Mouse (Mus musculus) liver, embryonic 11.5 days (tissue): ENCODE results near the gene Itm2b. TPM values are rescaled to one million over a fixed set of nuclear protein-coding genes. Genes with fewer than 3 reads are reported as not detected.

Experiments
- ATAC-seq: fragments of 200-750 bp; cut with Nextera tagmentation; replicated peaks from 2 replicates; pipeline ENCODE4 v1.8.0; 2017; ENCODE audit warnings: moderate number of reproducible peaks, mild to moderate bottlenecking, moderate TSS enrichment, moderate library complexity; ENCODE audit not compliant: low FRiP score
- DNase-seq: peaks from one replicate; pipeline ENCODE4 v3.0.0-alpha.2; 2017; ENCODE audit warnings: low spot score
- H3K27ac ChIP-seq: fragments of 300-500 bp; sonication (generic); 2 replicates; pipeline ENCODE4 v1.5.1; 2014; ENCODE audit warnings: mild to moderate bottlenecking, low read depth, low read length, control low read depth
- H3K27me3 ChIP-seq: fragments of 300-500 bp; sonication (generic); replicated peaks from 2 replicates; pipeline ENCODE4 v1.6.1; 2014; ENCODE audit warnings: low read length, mixed read lengths; ENCODE audit not compliant: control insufficient read depth, insufficient read depth
- H3K36me3 ChIP-seq: fragments of 300-500 bp; sonication (generic); 2 replicates; pipeline ENCODE4 v1.6.1; 2014; ENCODE audit warnings: mild to moderate bottlenecking, low read length, moderate library complexity, mixed read lengths; ENCODE audit not compliant: control insufficient read depth, insufficient read depth
- H3K4me1 ChIP-seq: fragments of 300-500 bp; sonication (generic); replicated peaks from 2 replicates; pipeline ENCODE4 v1.6.1; 2014; ENCODE audit warnings: low read length, mixed read lengths; ENCODE audit not compliant: control insufficient read depth, insufficient read depth
- H3K4me2 ChIP-seq: fragments of 300-500 bp; sonication (generic); 2 replicates; pipeline ENCODE4 v1.6.1; 2014; ENCODE audit warnings: mild to moderate bottlenecking, control low read depth, moderate library complexity
- H3K4me3 ChIP-seq: fragments of 300-500 bp; sonication (generic); 2 replicates; pipeline ENCODE4 v1.5.1; 2014; ENCODE audit warnings: low read depth, low read length, control low read depth
- H3K9ac ChIP-seq: fragments of 300-500 bp; sonication (generic); 2 replicates; pipeline ENCODE4 v1.6.1; 2014; ENCODE audit warnings: low read depth, low read length, control low read depth
- H3K9me3 ChIP-seq: fragments of 300-500 bp; sonication (generic); 2 replicates; pipeline ENCODE4 v1.6.1; 2016; ENCODE audit warnings: low read length, inconsistent platforms, mixed read lengths; ENCODE audit not compliant: control insufficient read depth
- WGBS: fragments of 180-500 bp; shearing (Covaris S2); extraction: QIAGEN DNeasy Blood & Tissue Kit; methylation state at CpG from one replicate; pipeline ENCODE4 v1.1.7; 2014; 5-methylcytosine and 5-hydroxymethylcytosine counted together
- polyA plus RNA-seq: library from polyadenylated mRNA; unstranded; fragments of >200 nt; fragmentation: Nextera tagmentation; extraction: Ambion mirVana; gene quantifications from 2 replicates; pipeline ENCODE4 v1.2.1, GENCODE M21; 2014

Gene Itm2b
- polyA plus RNA-seq, 1 experiment from 2014 or later = 516 TPM

- no peaks in the 10 kb centered on the region for H3K27me3 ChIP-seq
- H3K4me1 ChIP-seq = no peaks in the 10 kb centered on the region
- no peak overlapping the region for H3K9ac ChIP-seq
- no peak overlapping the region for H3K27ac ChIP-seq
- no peak overlapping the region for H3K4me2 ChIP-seq
- no peaks in the 10 kb centered on the region for H3K9me3 ChIP-seq
- H3K36me3 ChIP-seq = no peaks in the 10 kb centered on the region
- no peak for DNase-seq
- 20% methylated on average over 5 of the region's 5 CpGs for WGBS
- H3K4me3 ChIP-seq = no peak overlapping the region
- ATAC-seq = no peak
These were observed 35.2 kb upstream of the Itm2b start for GRCm38 (mm10) chr14:73420138-73420745.

GRCm38 (mm10) chr14:73416511-73416910 lies 31.4 kb upstream of the Itm2b start:
- Histone ChIP-seq H3K9me3 (no peaks in the 10 kb centered on the region), H3K4me3 (no peak overlapping the region), H3K4me2 (no peak overlapping the region), H3K27ac (no peak overlapping the region), H3K4me1 (no peaks in the 10 kb centered on the region), H3K27me3 (no peaks in the 10 kb centered on the region), H3K9ac (no peak overlapping the region), H3K36me3 (no peaks in the 10 kb centered on the region)
- 87% methylated on average over 5 of the region's 5 CpGs for WGBS
- no peak for DNase-seq
- ATAC-seq = no peak

- Histone ChIP-seq H3K27ac (no peak overlapping the region), H3K4me2 (no peak overlapping the region), H3K36me3 (no peaks in the 10 kb centered on the region), H3K27me3 (no peaks in the 10 kb centered on the region), H3K4me1 (no peaks in the 10 kb centered on the region), H3K4me3 (no peak overlapping the region), H3K9ac (no peak overlapping the region), H3K9me3 (no peaks in the 10 kb centered on the region)
- ATAC-seq (no peak), DNase-seq (no peak)
- WGBS = 63% methylated on average over 13 of the region's 13 CpGs
These were observed 30.4 kb upstream of the Itm2b start for GRCm38 (mm10) chr14:73415376-73416035.

- 60% methylated on average over 1 of the region's 1 CpGs for WGBS
- DNase-seq = no peak
- no peak for ATAC-seq
These were observed 26.6 kb upstream of the Itm2b start for GRCm38 (mm10) chr14:73411729-73412128.

GRCm38 (mm10) chr14:73410083-73410482 lies 25.0 kb upstream of the Itm2b start:
- WGBS = 76% methylated on average over 3 of the region's 3 CpGs

More at GRCm38 (mm10) chr14:73411729-73412128, 26.6 kb upstream of the Itm2b start:
- Histone ChIP-seq H3K27me3 (no peaks in the 10 kb centered on the region), H3K9ac (no peak overlapping the region), H3K4me1 (no peaks in the 10 kb centered on the region), H3K9me3 (no peaks in the 10 kb centered on the region), H3K4me2 (no peak overlapping the region), H3K4me3 (no peak overlapping the region), H3K27ac (no peak overlapping the region), H3K36me3 (no peaks in the 10 kb centered on the region)

GRCm38 (mm10) chr14:73408223-73408845 lies 23.2 kb upstream of the Itm2b start:
- H3K36me3 ChIP-seq = no peaks in the 10 kb centered on the region
- ATAC-seq = no peak

More at GRCm38 (mm10) chr14:73410083-73410482, 25.0 kb upstream of the Itm2b start:
- H3K4me1 ChIP-seq = no peaks in the 10 kb centered on the region
- H3K4me2 ChIP-seq = no peak overlapping the region
- no peaks in the 10 kb centered on the region for H3K27me3 ChIP-seq
- no peak overlapping the region for H3K4me3 ChIP-seq
- no peak for ATAC-seq
- H3K9me3 ChIP-seq = no peaks in the 10 kb centered on the region
- no peak overlapping the region for H3K27ac ChIP-seq
- DNase-seq = no peak
- H3K36me3 ChIP-seq = no peaks in the 10 kb centered on the region
- H3K9ac ChIP-seq = no peak overlapping the region

GRCm38 (mm10) chr14:73404016-73404415 lies 18.9 kb upstream of the Itm2b start:
- Histone ChIP-seq H3K4me2 (no peak overlapping the region), H3K4me3 (no peak overlapping the region), H3K36me3 (no peaks in the 10 kb centered on the region), H3K27me3 (no peaks in the 10 kb centered on the region), H3K9me3 (no peaks in the 10 kb centered on the region), H3K9ac (no peak overlapping the region), H3K27ac (no peak overlapping the region), H3K4me1 (peaks cover 34% of the 10 kb centered on the region)
- DNase-seq = no peak
- 0 out of 2 replicates have a peak, but pooled peaks have one; percentile 21 for ATAC-seq
- 55% methylated on average over 3 of the region's 3 CpGs for WGBS

More at GRCm38 (mm10) chr14:73408223-73408845, 23.2 kb upstream of the Itm2b start:
- Histone ChIP-seq H3K9ac (no peak overlapping the region), H3K27ac (no peak overlapping the region), H3K4me2 (no peak overlapping the region), H3K4me1 (peaks cover 5% of the 10 kb centered on the region; the same call in 1 of the 2 replicates), H3K27me3 (no peaks in the 10 kb centered on the region), H3K9me3 (no peaks in the 10 kb centered on the region), H3K4me3 (no peak overlapping the region)
- DNase-seq = no peak
- 64% methylated on average over 4 of the region's 4 CpGs for WGBS

GRCm38 (mm10) chr14:73403351-73403750 lies 18.3 kb upstream of the Itm2b start:
- Histone ChIP-seq H3K4me3 (no peak overlapping the region), H3K9ac (no peak overlapping the region), H3K4me2 (no peak overlapping the region), H3K36me3 (no peaks in the 10 kb centered on the region), H3K9me3 (no peaks in the 10 kb centered on the region), H3K27ac (no peak overlapping the region), H3K4me1 (peaks cover 40% of the 10 kb centered on the region), H3K27me3 (no peaks in the 10 kb centered on the region)
- DNase-seq (no peak), ATAC-seq (no peak)
- 76% methylated on average over 5 of the region's 5 CpGs for WGBS
